Mouse (Mus musculus): ENCODE measurements at regions not wholly inside any gene's neighbourhood (a gene's known extent, or its start where the extent isn't known, plus 50 kb on each side); places are given as distances from the start of the nearest gene placed in this dataset.

- DNase-seq (ENCODE audit: low spot score): no peak
- no peak overlapping the region for H3K4me3 ChIP-seq (ENCODE audit: low read depth, low read length)
- no peak overlapping the region for H3K9ac ChIP-seq (replicated peaks; ENCODE audit: low read depth)
- H3K4me2 ChIP-seq (replicated peaks; ENCODE audit: low read depth, low read length): no peak overlapping the region
- H3K4me1 ChIP-seq (ENCODE audit: insufficient read depth, low read depth, low read length): no peaks in the 10 kb centered on the region
- 49% methylated on average over 6 of the region's 6 CpGs for WGBS
- no peak overlapping the region for H3K27ac ChIP-seq (ENCODE audit: low read length)
- ATAC-seq: no peak
- TF ChIP-seq CTCF (IDR thresholded peaks at IDR 0.05) (no peak), EP300 (IDR thresholded peaks at IDR 0.05) (no peak)
- no peaks in the 10 kb centered on the region for H3K9me3 ChIP-seq (ENCODE audit: low read length)
- H3K27me3 ChIP-seq (replicated peaks; ENCODE audit: insufficient read depth, low read length): no peaks in the 10 kb centered on the region
- no peaks in the 10 kb centered on the region for H3K36me3 ChIP-seq (ENCODE audit: insufficient read depth, low read length)
These were observed 98.4 kb downstream of the Akap11 start for GRCm38 (mm10) chr14:78438064-78438677.

- WGBS: 64% methylated on average over 4 of the region's 4 CpGs
- H3K27ac ChIP-seq (ENCODE audit: low read length): no peak overlapping the region
- no peak for DNase-seq (ENCODE audit: low spot score)
- no peak for TF ChIP-seq CTCF (IDR thresholded peaks at IDR 0.05)
- TF ChIP-seq EP300 (IDR thresholded peaks at IDR 0.05): no peak
- no peaks in the 10 kb centered on the region for H3K4me1 ChIP-seq (ENCODE audit: insufficient read depth, low read depth, low read length)
- H3K4me3 ChIP-seq (ENCODE audit: low read depth, low read length): no peak overlapping the region
- H3K9ac ChIP-seq (replicated peaks; ENCODE audit: low read depth): no peak overlapping the region
- H3K4me2 ChIP-seq (replicated peaks; ENCODE audit: low read depth, low read length): no peak overlapping the region
- no peaks in the 10 kb centered on the region for H3K9me3 ChIP-seq (ENCODE audit: low read length)
- no peaks in the 10 kb centered on the region for H3K36me3 ChIP-seq (ENCODE audit: insufficient read depth, low read length)
- no peak for ATAC-seq
- H3K27me3 ChIP-seq (replicated peaks; ENCODE audit: insufficient read depth, low read length): no peaks in the 10 kb centered on the region
These were observed 100.0 kb downstream of the Akap11 start for GRCm38 (mm10) chr14:78436586-78436985.

GRCm38 (mm10) chr14:78435982-78436381, 100.6 kb downstream of the Akap11 start:
- H3K4me2 ChIP-seq (replicated peaks; ENCODE audit: low read depth, low read length): no peak overlapping the region
- H3K9ac ChIP-seq (replicated peaks; ENCODE audit: low read depth): no peak overlapping the region
- no peak overlapping the region for H3K27ac ChIP-seq (ENCODE audit: low read length)
- TF ChIP-seq EP300 (IDR thresholded peaks at IDR 0.05): no peak
- no peak for TF ChIP-seq CTCF (IDR thresholded peaks at IDR 0.05)
- no peaks in the 10 kb centered on the region for H3K27me3 ChIP-seq (replicated peaks; ENCODE audit: insufficient read depth, low read length)
- no peaks in the 10 kb centered on the region for H3K4me1 ChIP-seq (ENCODE audit: insufficient read depth, low read depth, low read length)
- no peaks in the 10 kb centered on the region for H3K9me3 ChIP-seq (ENCODE audit: low read length)
- no peak for DNase-seq (ENCODE audit: low spot score)
- H3K4me3 ChIP-seq (ENCODE audit: low read depth, low read length): no peak overlapping the region
- no peak for ATAC-seq
- no peaks in the 10 kb centered on the region for H3K36me3 ChIP-seq (ENCODE audit: insufficient read depth, low read length)
- 89% methylated on average over 4 of the region's 4 CpGs for WGBS

- no peak for DNase-seq (ENCODE audit: low spot score)
- Histone ChIP-seq H3K36me3 (ENCODE audit: insufficient read depth, low read length) (no peaks in the 10 kb centered on the region), H3K27me3 (replicated peaks; ENCODE audit: insufficient read depth, low read length) (no peaks in the 10 kb centered on the region), H3K4me3 (ENCODE audit: low read depth, low read length) (no peak overlapping the region), H3K4me2 (replicated peaks; ENCODE audit: low read depth, low read length) (no peak overlapping the region), H3K9me3 (ENCODE audit: low read length) (no peaks in the 10 kb centered on the region), H3K4me1 (ENCODE audit: insufficient read depth, low read depth, low read length) (no peaks in the 10 kb centered on the region), H3K9ac (replicated peaks; ENCODE audit: low read depth) (no peak overlapping the region), H3K27ac (ENCODE audit: low read length) (no peak overlapping the region)
- no peak for ATAC-seq
- 87% methylated on average over 10 of the region's 10 CpGs for WGBS
- TF ChIP-seq CTCF (IDR thresholded peaks at IDR 0.05) (no peak), EP300 (IDR thresholded peaks at IDR 0.05) (no peak)
These were observed 101.0 kb downstream of the Akap11 start for GRCm38 (mm10) chr14:78435561-78435960.

GRCm38 (mm10) chr14:78434753-78435152, 101.9 kb downstream of the Akap11 start:
- no peak for DNase-seq (ENCODE audit: low spot score)
- H3K4me2 ChIP-seq (replicated peaks; ENCODE audit: low read depth, low read length): no peak overlapping the region
- H3K36me3 ChIP-seq (ENCODE audit: insufficient read depth, low read length): no peaks in the 10 kb centered on the region
- no peaks in the 10 kb centered on the region for H3K4me1 ChIP-seq (ENCODE audit: insufficient read depth, low read depth, low read length)
- H3K9ac ChIP-seq (replicated peaks; ENCODE audit: low read depth): no peak overlapping the region
- H3K9me3 ChIP-seq (ENCODE audit: low read length): no peaks in the 10 kb centered on the region
- no peak overlapping the region for H3K4me3 ChIP-seq (ENCODE audit: low read depth, low read length)
- TF ChIP-seq CTCF (IDR thresholded peaks at IDR 0.05) (no peak), EP300 (IDR thresholded peaks at IDR 0.05) (no peak)
- ATAC-seq: no peak
- WGBS: 86% methylated on average over 9 of the region's 9 CpGs
- no peak overlapping the region for H3K27ac ChIP-seq (ENCODE audit: low read length)
- H3K27me3 ChIP-seq (replicated peaks; ENCODE audit: insufficient read depth, low read length): no peaks in the 10 kb centered on the region

GRCm38 (mm10) chr14:78434126-78434525, 102.5 kb downstream of the Akap11 start:
- ATAC-seq: no peak
- H3K27ac ChIP-seq (ENCODE audit: low read length): no peak overlapping the region
- no peaks in the 10 kb centered on the region for H3K4me1 ChIP-seq (ENCODE audit: insufficient read depth, low read depth, low read length)
- H3K4me3 ChIP-seq (ENCODE audit: low read depth, low read length): no peak overlapping the region
- no peak for DNase-seq (ENCODE audit: low spot score)
- no peaks in the 10 kb centered on the region for H3K36me3 ChIP-seq (ENCODE audit: insufficient read depth, low read length)
- no peak overlapping the region for H3K4me2 ChIP-seq (replicated peaks; ENCODE audit: low read depth, low read length)
- 87% methylated on average over 4 of the region's 4 CpGs for WGBS
- no peak overlapping the region for H3K9ac ChIP-seq (replicated peaks; ENCODE audit: low read depth)
- no peaks in the 10 kb centered on the region for H3K9me3 ChIP-seq (ENCODE audit: low read length)
- no peak for TF ChIP-seq EP300 (IDR thresholded peaks at IDR 0.05)
- TF ChIP-seq CTCF (IDR thresholded peaks at IDR 0.05): peak; percentile 20; the same call in 1 of the 2 replicates
- no peaks in the 10 kb centered on the region for H3K27me3 ChIP-seq (replicated peaks; ENCODE audit: insufficient read depth, low read length)

- Histone ChIP-seq H3K4me3 (ENCODE audit: low read depth, low read length) (no peak overlapping the region), H3K27ac (ENCODE audit: low read length) (no peak overlapping the region), H3K9me3 (ENCODE audit: low read length) (no peaks in the 10 kb centered on the region), H3K27me3 (replicated peaks; ENCODE audit: insufficient read depth, low read length) (no peaks in the 10 kb centered on the region), H3K9ac (replicated peaks; ENCODE audit: low read depth) (no peak overlapping the region), H3K4me1 (ENCODE audit: insufficient read depth, low read depth, low read length) (no peaks in the 10 kb centered on the region), H3K36me3 (ENCODE audit: insufficient read depth, low read length) (no peaks in the 10 kb centered on the region), H3K4me2 (replicated peaks; ENCODE audit: low read depth, low read length) (no peak overlapping the region)
- WGBS: 60% methylated on average over 4 of the region's 4 CpGs
- TF ChIP-seq EP300 (IDR thresholded peaks at IDR 0.05) (no peak), CTCF (IDR thresholded peaks at IDR 0.05) (no peak)
- DNase-seq (ENCODE audit: low spot score): no peak
- no peak for ATAC-seq
These were observed 104.1 kb downstream of the Akap11 start for GRCm38 (mm10) chr14:78432471-78432870.

Measured in lung, postnatal 0 days (tissue).